Mouse (Mus musculus): ENCODE measurements at regions not wholly inside any gene's neighbourhood (a gene's known extent, or its start where the extent isn't known, plus 50 kb on each side); places are given as distances from the start of the nearest gene placed in this dataset.

DNA sequence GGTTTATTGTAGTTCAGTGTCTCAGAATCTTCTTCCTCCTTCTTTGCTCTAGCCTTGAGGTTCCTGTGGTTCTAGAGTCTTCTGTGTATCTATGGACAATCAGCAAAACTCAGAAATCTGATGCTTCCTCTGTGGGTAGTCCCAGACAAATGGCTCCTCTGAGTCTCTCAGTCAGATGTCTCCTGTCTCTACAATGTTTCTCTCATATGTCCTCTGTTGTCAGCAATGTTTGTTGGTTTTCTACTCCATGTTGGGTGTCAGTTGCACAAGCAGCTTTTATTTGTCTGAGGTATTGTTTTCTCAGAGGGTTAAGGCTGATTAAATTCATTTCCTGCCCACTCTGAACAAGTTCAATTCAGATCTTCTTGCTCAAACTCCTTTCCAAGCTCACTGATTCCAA, 575.8 kb downstream of the Slitrk6 start:
- TF ChIP-seq CTCF (IDR thresholded peaks at IDR 0.05; ENCODE audit: borderline replicate concordance, insufficient read depth, low read depth, low read length) (no peak), POLR2A (IDR thresholded peaks at IDR 0.05; ENCODE audit: borderline replicate concordance, insufficient read depth, low read length) (no peak)
